Mouse (Mus musculus) olfactory bulb, adult 2 months (tissue): ENCODE measurements around the gene Mta1.

Experiments used
- CTCF ChIP-seq: fragments of 200-500 bp; IDR thresholded peaks from 2 replicates; pipeline ENCODE4 v1.5.1; 2012; ENCODE audit warnings: low read depth, mild to moderate bottlenecking, low read length, moderate library complexity; ENCODE audit not compliant: insufficient read depth
- POLR2A ChIP-seq: fragments of 200-500 bp; IDR thresholded peaks from 2 replicates; pipeline ENCODE4 v1.6.1; 2012; ENCODE audit warnings: mild to moderate bottlenecking, low read depth, low read length, moderate library complexity; ENCODE audit not compliant: insufficient read depth

GRCm38 (mm10) chr12:113163561-113164006, 65.5 kb downstream of the Mta1 start:
- TF ChIP-seq CTCF (no peak), POLR2A (no peak)
